Mouse (Mus musculus): ENCODE measurements at regions not wholly inside any gene's neighbourhood (a gene's known extent, or its start where the extent isn't known, plus 50 kb on each side); places are given as distances from the start of the nearest gene placed in this dataset.
A peak's percentile ranks its signal among the peaks of the same experiment; 100 is the strongest.

GRCm38 (mm10) chrX:11859396-11859795 lies 300.8 kb downstream of the Bcor start:
- DNase-seq = no peak

DNA sequence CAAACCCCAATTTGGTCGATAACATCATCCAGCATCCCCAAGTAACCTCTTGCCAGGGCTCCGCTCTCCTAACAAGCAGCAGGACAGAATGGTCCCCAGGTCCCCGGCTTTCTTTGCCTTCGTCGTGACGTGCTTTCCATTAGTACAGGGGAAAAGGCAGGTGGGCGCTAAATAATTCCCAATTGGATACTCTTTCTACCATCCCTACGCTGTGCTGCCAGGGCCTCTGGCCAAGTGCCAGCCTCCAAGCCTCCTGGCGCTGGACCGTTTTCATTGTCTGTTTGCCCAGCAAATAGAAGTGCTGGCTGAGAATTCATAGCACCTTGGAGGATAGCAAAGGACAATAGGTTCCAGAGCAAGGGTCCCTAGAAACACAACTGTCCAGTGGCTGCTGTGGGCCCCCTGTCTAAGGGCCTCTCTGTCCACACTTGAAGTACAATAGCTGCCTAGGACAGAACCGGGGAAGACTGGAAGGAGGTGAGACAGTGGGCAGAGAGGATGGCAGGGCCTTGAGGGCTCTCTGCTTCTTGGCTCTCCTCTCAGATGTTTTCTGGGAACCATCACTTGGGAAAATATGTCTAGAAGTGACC lies 298.9 kb downstream of the Bcor start:
- DNase-seq = peak; percentile 41

GRCm38 (mm10) chrX:11861892-11862291 lies 298.3 kb downstream of the Bcor start:
- no peak for DNase-seq

- DNase-seq = no peak
Observed at GRCm38 (mm10) chrX:11863106-11863505, 297.0 kb downstream of the Bcor start.

DNA sequence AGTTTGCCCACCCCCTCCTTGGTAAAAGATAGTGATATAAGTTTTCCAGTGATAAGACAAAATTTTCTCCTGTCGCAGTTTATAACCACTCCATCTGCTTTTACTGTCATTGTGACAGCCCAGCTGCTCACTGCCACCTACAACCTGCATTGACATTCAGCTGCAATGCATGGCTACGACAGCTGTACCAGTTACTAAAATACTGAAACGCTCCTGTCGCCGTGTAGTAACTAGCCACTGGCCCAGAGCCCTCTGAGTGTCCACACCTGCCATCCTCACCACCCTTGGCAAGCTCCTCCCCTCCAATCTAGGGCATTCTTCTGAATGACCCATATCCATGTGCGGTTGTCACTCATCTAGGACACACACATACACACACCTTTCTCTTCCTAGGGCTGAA lies 286.2 kb downstream of the Bcor start:
- no peak for DNase-seq

- DNase-seq = no peak
Observed at GRCm38 (mm10) chrX:11876636-11877035, 283.5 kb downstream of the Bcor start.

- no peak for DNase-seq
Observed at GRCm38 (mm10) chrX:11878028-11878427, 282.1 kb downstream of the Bcor start.

DNA sequence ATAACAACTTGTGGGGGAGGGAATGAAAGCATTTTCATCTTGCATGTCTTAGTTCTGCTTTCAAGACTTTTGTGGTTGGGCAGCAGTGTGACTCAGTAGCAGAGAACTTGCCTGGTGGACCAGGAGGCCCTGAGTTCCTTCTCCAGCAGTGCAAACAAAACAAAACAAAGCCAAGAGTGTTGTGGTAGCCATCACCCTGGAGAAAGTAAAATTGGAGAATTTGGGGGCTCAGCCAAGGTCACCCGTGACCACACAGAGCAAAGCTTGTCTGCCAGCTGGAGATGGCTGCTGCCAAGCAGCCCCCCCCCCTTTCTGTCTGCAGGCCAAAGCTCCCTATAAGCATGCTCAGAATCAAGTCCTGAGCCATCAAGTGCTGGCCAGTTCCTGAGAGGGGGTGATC lies 279.2 kb downstream of the Bcor start:
- no peak for DNase-seq

- DNase-seq = no peak
Observed at GRCm38 (mm10) chrX:11883738-11884716, 276.1 kb downstream of the Bcor start.

DNA sequence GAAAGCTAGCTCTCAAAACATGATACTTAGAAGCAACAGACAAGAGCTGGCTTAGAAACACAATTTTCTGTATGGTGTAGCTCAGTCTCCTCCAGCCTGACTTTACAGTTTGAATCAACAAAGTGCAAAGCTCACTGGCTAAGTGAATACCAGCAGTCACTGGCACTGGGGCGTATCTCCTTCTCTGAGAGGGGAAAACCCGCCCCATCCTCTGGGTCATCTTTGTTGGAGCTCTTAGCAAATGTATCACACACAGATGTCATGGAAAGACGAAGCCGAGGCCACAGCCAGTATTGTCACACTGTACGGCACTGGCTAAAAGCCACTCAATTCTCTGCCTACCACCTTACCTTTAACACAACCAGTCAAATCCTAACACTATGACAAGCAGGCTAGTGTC lies 267.8 kb downstream of the Bcor start:
- DNase-seq = no peak

- no peak for DNase-seq
Observed at GRCm38 (mm10) chrX:11893606-11894279, 266.4 kb downstream of the Bcor start.

GRCm38 (mm10) chrX:11894280-11894662 lies 265.9 kb downstream of the Bcor start:
- no peak for DNase-seq

GRCm38 (mm10) chrX:11895396-11895795 lies 264.8 kb downstream of the Bcor start:
- peak; percentile 40 for DNase-seq

- DNase-seq = no peak
Observed at GRCm38 (mm10) chrX:11898280-11898679, 261.9 kb downstream of the Bcor start.

GRCm38 (mm10) chrX:11899051-11899450 lies 261.1 kb downstream of the Bcor start:
- DNase-seq = no peak

DNA sequence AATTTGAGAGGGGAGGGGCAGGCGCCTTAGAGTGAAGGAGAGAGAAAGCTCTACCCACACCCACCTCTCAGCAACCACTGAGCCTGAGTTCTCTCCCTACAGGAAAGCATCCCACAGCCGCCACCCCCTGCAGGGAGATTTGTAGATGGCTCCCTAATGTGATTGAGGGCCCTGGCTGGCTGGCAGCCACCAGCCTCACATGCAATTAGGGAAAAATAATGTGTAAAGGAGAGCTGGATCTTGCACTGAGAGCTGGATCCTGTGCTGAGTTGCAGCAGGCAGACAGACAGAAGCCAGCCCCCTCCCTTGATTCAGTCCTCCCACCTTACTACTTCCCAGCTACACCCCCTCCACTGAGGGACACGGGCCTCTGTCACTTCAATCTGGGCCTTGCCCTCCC lies 260.2 kb downstream of the Bcor start:
- no peak for DNase-seq

- no peak for DNase-seq
Observed at GRCm38 (mm10) chrX:11901791-11902190, 258.4 kb downstream of the Bcor start.

GRCm38 (mm10) chrX:11903116-11903700 lies 256.9 kb downstream of the Bcor start:
- DNase-seq = no peak

- no peak for DNase-seq
Observed at GRCm38 (mm10) chrX:11905231-11905630, 254.9 kb downstream of the Bcor start.

DNA sequence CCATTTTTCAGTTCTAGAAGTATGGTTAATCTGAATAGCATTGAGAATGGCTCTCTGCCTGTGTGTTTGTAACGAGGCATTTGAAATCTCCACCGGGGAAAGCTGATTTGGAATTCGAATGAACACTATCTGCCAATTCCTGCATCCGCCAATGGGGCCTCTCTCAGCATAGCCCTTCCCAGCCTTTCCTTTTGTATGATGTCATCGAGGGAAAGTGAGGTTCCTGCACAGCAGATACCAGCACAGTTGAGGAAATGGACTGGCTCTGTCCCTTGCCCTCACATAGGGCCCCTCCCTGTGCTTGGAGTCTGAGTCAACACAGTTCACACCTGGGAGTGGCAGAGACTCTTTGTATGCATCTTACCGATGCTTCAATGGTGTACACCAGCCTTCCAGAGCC lies 253.0 kb downstream of the Bcor start:
- DNase-seq = peak; percentile 43

DNA sequence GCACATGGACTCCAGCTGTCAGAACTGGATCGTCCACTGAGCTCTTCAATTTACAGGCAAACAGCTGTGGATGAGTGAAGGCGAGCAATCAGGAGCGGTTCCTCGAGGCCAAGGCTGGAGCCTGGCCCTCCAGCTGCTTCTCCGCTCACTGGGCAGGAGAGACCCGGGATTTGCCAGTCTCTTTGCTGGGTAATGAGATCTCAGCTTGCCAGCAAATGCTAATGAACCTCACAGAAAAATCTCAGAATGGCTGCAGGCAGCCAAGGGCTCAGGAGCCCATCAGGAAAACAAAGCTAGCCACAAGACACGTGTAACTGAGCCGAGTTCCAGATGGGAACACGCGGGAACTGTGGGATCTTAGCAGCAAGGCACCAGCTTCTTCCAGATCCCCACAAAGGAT lies 244.2 kb downstream of the Bcor start:
- DNase-seq = no peak

- peak; percentile 46 for DNase-seq
Observed at GRCm38 (mm10) chrX:11920231-11920630, 239.9 kb downstream of the Bcor start.

Data from heart, postnatal 4 days (tissue).